Mouse (Mus musculus) midbrain, postnatal 0 days (tissue): Measurements from ENCODE around the gene Smco3. TPM values are rescaled to one million over a fixed set of nuclear protein-coding genes. Genes with fewer than 3 reads are reported as not detected.

ENCODE experiments used
- ATAC-seq: fragments of 200-750 bp; cut with Nextera tagmentation; 2 replicates; pipeline ENCODE4 v1.8.0; 2017; ENCODE audit warnings: moderate number of reproducible peaks, mild to moderate bottlenecking, moderate TSS enrichment, moderate library complexity; ENCODE audit not compliant: low FRiP score
- DNase-seq: peaks from one replicate; pipeline ENCODE4 v3.0.0-alpha.2; 2015; ENCODE audit warnings: low spot score
- H3K27ac ChIP-seq: fragments of 300-500 bp; sonication (generic); 2 replicates; pipeline ENCODE4 v1.5.1; 2014; ENCODE audit warnings: low read depth, mild to moderate bottlenecking, low read length, mixed read lengths
- H3K27me3 ChIP-seq: fragments of 300-500 bp; sonication (generic); 2 replicates; pipeline ENCODE4 v1.6.1; 2014; ENCODE audit warnings: low read length, control low read depth, mixed read lengths; ENCODE audit not compliant: insufficient read depth
- H3K36me3 ChIP-seq: fragments of 300-500 bp; sonication (generic); 2 replicates; pipeline ENCODE4 v1.6.1; 2014; ENCODE audit warnings: low read length, control low read depth, mixed read lengths; ENCODE audit not compliant: insufficient read depth
- H3K4me1 ChIP-seq: fragments of 300-500 bp; sonication (generic); 2 replicates; pipeline ENCODE4 v1.6.1; 2014; ENCODE audit warnings: mild to moderate bottlenecking, control low read depth, antibody characterized with exemption, low read length, mixed read lengths; ENCODE audit not compliant: insufficient read depth
- H3K4me2 ChIP-seq: fragments of 300-500 bp; sonication (generic); 2 replicates; pipeline ENCODE4 v1.6.1; 2014; ENCODE audit warnings: low read depth, mild to moderate bottlenecking, low read length, mixed read lengths; ENCODE audit not compliant: poor library complexity, severe bottlenecking
- H3K4me3 ChIP-seq: fragments of 300-500 bp; sonication (generic); 2 replicates; pipeline ENCODE4 v1.5.1; 2014; ENCODE audit warnings: low read depth, mild to moderate bottlenecking, low read length, moderate library complexity
- H3K9ac ChIP-seq: fragments of 300-500 bp; sonication (generic); replicated peaks from 2 replicates; pipeline ENCODE4 v1.6.1; 2014; ENCODE audit warnings: mild to moderate bottlenecking, low read length, moderate library complexity, mixed read lengths; ENCODE audit not compliant: poor library complexity, severe bottlenecking
- H3K9me3 ChIP-seq: fragments of 300-500 bp; sonication (generic); 2 replicates; pipeline ENCODE4 v1.6.1; 2016; ENCODE audit warnings: low read length, control low read depth
- CTCF ChIP-seq: IDR thresholded peaks from 2 replicates; pipeline ENCODE4 v1.5.1; 2016; ENCODE audit warnings: antibody characterized with exemption, mild to moderate bottlenecking
- WGBS: fragments of 180-500 bp; shearing (Covaris S2); extraction: QIAGEN DNeasy Blood & Tissue Kit; methylation state at CpG from one replicate; pipeline ENCODE4 v1.1.7; 2014; 5-methylcytosine and 5-hydroxymethylcytosine counted together
- polyA plus RNA-seq: library from polyadenylated mRNA; unstranded; fragments of >200 nt; fragmentation: Nextera tagmentation; extraction: Ambion mirVana; gene quantifications from 2 replicates; pipeline ENCODE4 v1.2.1, GENCODE M21; 2015
- total RNA-seq: library from RNA; depleted of rRNA; stranded (reverse); fragments of >200 nt; gene quantifications from 2 replicates; pipeline ENCODE4 v1.2.3, GENCODE M21; 2014

Gene Smco3
- total and polyA plus RNA-seq, 2 experiments from 2014 or later: 0.83 to 3.6 TPM

DNA sequence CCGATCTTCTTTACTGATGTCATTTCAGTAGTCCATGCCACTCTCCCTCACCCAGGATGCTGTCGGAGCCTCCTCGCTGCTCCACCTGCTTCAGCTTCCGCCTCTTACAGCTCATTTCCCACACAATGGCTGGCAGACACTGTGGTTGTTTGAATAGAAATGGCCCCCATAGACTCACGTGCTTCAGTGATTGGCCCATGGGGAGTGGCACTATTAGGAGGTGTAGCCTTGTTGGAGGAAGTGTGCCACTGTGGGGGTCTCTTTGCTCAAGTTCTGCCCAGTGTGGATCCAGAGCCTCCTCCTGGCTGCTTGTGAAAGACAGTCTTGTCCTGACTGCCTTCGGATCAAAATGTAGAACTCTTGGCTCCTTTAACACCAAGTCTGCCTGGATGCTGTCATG is 39.4 kb downstream of the Smco3 start:
- 53% methylated on average over 6 of the region's 6 CpGs for WGBS
- ATAC-seq (no peak), DNase-seq (no peak)
- no peaks in the 10 kb centered on the region for H3K36me3 ChIP-seq
- no peaks in the 10 kb centered on the region for H3K27me3 ChIP-seq
- no peak overlapping the region for H3K9ac ChIP-seq
- no peak overlapping the region for H3K4me3 ChIP-seq
- H3K4me2 ChIP-seq: no peak overlapping the region
- no peaks in the 10 kb centered on the region for H3K4me1 ChIP-seq
- H3K27ac ChIP-seq: no peak overlapping the region
- no peaks in the 10 kb centered on the region for H3K9me3 ChIP-seq
- TF ChIP-seq CTCF: no peak

GRCm38 (mm10) chr6:136795110-136795509 is 40.1 kb downstream of the Smco3 start:
- no peak for TF ChIP-seq CTCF
- no peak overlapping the region for H3K4me3 ChIP-seq
- no peaks in the 10 kb centered on the region for H3K27me3 ChIP-seq
- no peak overlapping the region for H3K9ac ChIP-seq
- no peaks in the 10 kb centered on the region for H3K4me1 ChIP-seq
- ATAC-seq (no peak), DNase-seq (no peak)
- no peak overlapping the region for H3K27ac ChIP-seq
- H3K9me3 ChIP-seq: no peaks in the 10 kb centered on the region
- no peak overlapping the region for H3K4me2 ChIP-seq
- 69% methylated on average over 1 of the region's 1 CpGs for WGBS
- no peaks in the 10 kb centered on the region for H3K36me3 ChIP-seq

GRCm38 (mm10) chr6:136793831-136794525 is 41.3 kb downstream of the Smco3 start:
- Histone ChIP-seq H3K4me3 (peak overlapping the region; percentile 22; the same call in 1 of the 2 replicates), H3K27me3 (no peaks in the 10 kb centered on the region), H3K4me2 (peak overlapping the region; percentile 60), H3K4me1 (no peaks in the 10 kb centered on the region), H3K27ac (no peak overlapping the region), H3K36me3 (no peaks in the 10 kb centered on the region), H3K9me3 (no peaks in the 10 kb centered on the region), H3K9ac (no peak overlapping the region)
- no peak for TF ChIP-seq CTCF
- DNase-seq (no peak), ATAC-seq (no peak; the same call in 1 of the 2 replicates)
- under 1% methylated on average over 24 of the region's 24 CpGs for WGBS

DNA sequence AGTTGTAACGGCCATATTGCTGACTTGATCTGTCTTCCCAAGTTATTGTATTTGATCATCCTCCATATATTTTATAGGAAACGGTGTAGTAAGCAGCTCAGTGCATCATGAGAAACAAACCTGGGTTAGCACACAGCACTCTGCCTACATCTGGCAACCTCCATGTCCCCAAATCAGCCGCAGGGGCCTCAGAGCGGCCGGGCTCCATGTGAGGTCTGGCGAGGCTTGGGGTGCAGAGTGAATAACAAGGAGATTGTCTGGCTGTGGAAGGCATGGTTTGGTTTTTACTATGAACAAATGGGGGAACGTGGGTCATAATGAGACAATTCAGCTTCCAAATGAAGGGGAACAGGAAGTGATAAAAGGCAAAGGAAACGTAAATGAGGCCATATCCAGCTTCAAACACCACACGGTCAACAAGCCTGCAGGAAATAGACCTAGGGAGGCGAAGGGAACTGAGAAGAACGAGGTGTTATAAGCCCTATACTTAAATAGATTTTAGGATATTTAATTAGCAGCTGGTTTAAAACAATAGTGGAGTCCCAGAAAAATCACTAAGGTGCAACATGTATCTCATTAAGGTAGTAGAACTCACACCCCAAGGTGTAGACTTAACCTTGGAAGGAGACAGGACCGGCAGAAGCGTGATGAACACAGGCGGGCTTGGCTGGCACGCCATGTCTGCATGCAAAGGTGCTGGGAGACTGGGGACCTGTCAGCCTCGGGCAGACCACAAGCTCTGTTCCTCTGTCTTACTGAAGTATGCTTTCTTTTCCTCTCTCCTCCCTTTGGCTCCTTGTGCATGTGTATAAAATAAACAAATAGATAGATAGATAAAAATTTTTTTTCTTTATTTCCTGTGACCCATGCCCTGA is 42.1 kb downstream of the Smco3 start:
- no peaks in the 10 kb centered on the region for H3K4me1 ChIP-seq
- peak overlapping the region; percentile 60 for H3K4me2 ChIP-seq
- H3K27ac ChIP-seq: no peak overlapping the region
- peak overlapping the region; percentile 22; the same call in 1 of the 2 replicates for H3K4me3 ChIP-seq
- ATAC-seq: no peak
- 31% methylated on average over 16 of the region's 16 CpGs for WGBS
- no peak for TF ChIP-seq CTCF
- H3K9me3 ChIP-seq: no peaks in the 10 kb centered on the region
- H3K9ac ChIP-seq: no peak overlapping the region
- no peak for DNase-seq
- H3K36me3 ChIP-seq: no peaks in the 10 kb centered on the region
- H3K27me3 ChIP-seq: no peaks in the 10 kb centered on the region

- DNase-seq: no peak
Observed at GRCm38 (mm10) chr6:136789391-136789971, 45.8 kb downstream of the Smco3 start.

More at GRCm38 (mm10) chr6:136789391-136789971, 45.8 kb downstream of the Smco3 start:
- H3K4me1 ChIP-seq: no peaks in the 10 kb centered on the region; the same call in 1 of the 2 replicates
- no peak for ATAC-seq
- H3K27me3 ChIP-seq: no peaks in the 10 kb centered on the region
- no peak overlapping the region for H3K9ac ChIP-seq
- 80% methylated on average over 5 of the region's 5 CpGs for whole genome bisulfite sequencing
- TF ChIP-seq CTCF: no peak
- H3K36me3 ChIP-seq: no peaks in the 10 kb centered on the region
- H3K4me2 ChIP-seq: no peak overlapping the region
- no peaks in the 10 kb centered on the region for H3K9me3 ChIP-seq
- no peak overlapping the region for H3K4me3 ChIP-seq
- H3K27ac ChIP-seq: no peak overlapping the region
